Mouse (Mus musculus): Measurements from ENCODE around the gene Fam192a. TPM values are rescaled to one million over a fixed set of nuclear protein-coding genes. Genes with fewer than 3 reads are reported as not detected.

Gene Fam192a
- polyA plus RNA-seq (2012; rRNA removed) = 12.8 and 14.2 TPM in 2 replicates

DNA sequence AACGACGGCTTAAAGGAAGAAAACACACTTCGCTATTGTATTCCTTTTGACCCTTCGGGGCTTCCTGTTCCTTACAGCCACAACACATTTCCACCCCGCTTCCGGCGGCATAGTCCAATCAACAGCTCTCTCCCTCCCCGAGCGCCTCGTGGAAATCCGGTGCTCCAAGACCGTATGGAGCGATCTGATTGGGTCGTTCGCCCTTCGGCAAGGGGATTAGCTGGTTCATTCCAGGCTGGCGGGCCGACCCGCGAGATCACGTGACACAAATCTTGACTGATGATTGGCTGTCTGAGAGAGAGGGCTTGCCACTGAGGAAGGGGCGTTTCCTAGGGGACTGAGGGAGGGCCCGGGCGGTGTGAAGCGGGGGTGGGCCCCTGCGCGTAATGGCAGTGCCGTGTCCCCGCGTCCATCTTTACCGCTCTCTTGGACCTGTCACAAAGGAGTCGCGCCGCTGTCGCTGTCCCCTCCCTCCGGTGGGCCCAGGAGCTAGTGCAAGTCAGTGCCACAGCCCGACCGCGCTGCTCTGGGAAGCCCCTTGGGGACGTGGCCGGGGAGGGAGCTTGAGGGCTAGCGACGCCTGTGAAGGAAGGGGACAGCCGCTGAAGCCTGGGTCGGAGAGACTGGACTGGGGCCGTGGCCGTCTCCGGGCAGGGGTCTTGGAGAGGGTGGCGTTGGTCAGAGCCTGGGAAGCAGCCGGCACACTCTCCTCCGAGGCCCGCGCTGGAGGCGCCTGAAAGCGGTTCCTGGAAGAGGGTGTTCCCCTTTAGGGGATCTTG, at the start of gene Fam192a, which contains the start of gene Rspry1:
Gene Fam192a (minus strand): TSS at position 391 of the 779 bp plus-strand sequence.
Gene Rspry1 (plus strand): TSS at position 331 of the 779 bp plus-strand sequence.

DNA sequence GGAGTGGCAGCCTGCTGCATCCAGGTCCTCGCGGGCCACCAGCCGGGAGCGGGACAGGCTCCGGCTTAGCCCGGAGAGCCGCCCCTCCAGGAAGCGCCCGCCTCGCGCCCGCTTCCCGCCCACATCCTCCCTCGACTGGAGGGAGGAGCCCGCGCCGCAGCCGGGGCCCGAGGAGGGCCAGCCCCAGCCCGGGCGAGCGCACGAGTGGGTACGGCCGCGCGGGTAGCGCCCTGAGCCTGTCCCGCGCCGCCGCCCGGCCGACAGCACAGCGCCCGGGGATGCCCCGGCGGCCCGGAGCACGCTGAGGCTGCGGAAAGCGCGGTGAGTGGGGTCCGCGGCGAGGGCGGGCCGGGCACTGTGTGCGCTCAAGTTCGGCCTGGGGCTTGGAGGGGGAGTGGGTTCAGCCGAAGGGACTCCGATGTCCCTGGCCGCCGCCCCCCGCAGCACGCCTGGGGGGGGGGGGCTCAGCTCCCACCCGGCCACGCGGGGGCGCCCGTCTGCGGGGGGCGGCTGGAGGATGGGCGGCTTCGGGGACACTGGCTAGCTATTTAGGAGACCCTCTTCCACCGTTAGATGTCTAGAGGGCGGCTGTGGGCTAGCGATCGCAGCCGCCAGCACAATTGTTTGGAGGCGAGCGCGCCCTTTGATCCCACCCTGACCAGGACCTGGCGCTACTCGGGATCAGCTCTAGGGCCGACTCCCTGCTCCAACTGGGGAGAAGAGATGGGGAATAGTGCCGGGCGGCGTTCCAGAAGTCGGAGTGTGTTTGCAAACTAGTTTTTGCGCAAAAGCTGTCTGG, 68.7 kb downstream of the Fam192a start, which contains the start of gene Cpne2:
Gene Cpne2 (plus strand): TSS at position 118 of the 799 bp plus-strand sequence.

Other genes starting within 250 kb of the Fam192a start
- 225 and 236 TPM in 2 replicates for gene Herpud1, start 215.6 kb downstream of the Fam192a start, polyA plus RNA-seq (2012; rRNA removed)
- 1.5 and 2.5 TPM in 2 replicates for gene Nlrc5, start 167.6 kb downstream of the Fam192a start, polyA plus RNA-seq (2012; rRNA removed)
- 5.0 TPM in 2 replicates for gene Cpne2, start 69.0 kb downstream of the Fam192a start, polyA plus RNA-seq (2012; rRNA removed)
- gene Rspry1, start 60 bp downstream of the Fam192a start, polyA plus RNA-seq (2012; rRNA removed) = 5.2 TPM in 2 replicates
- 13.0 and 13.5 TPM in 2 replicates for gene Arl2bp, start 64.6 kb upstream of the Fam192a start, polyA plus RNA-seq (2012; rRNA removed)
- 1.3 and 1.9 TPM in 2 replicates for gene Pllp, start 94.3 kb upstream of the Fam192a start, polyA plus RNA-seq (2012; rRNA removed)
- gene Ccl22, start 143.6 kb upstream of the Fam192a start, polyA plus RNA-seq (2012; rRNA removed) = 0.13 and 0.20 TPM in 2 replicates
- 0.71 and 0.73 TPM in 2 replicates for gene Cx3cl1, start 170.0 kb upstream of the Fam192a start, polyA plus RNA-seq (2012; rRNA removed)
- 0.10 TPM in 1 of 2 replicates, not detected in the other for gene Ccl17, start 208.5 kb upstream of the Fam192a start, polyA plus RNA-seq (2012; rRNA removed)
- 65.0 and 70.7 TPM in 2 replicates for gene Coq9, start 236.3 kb upstream of the Fam192a start, polyA plus RNA-seq (2012; rRNA removed)
- 14.2 and 14.9 TPM in 2 replicates for gene Ciapin1, start 236.4 kb upstream of the Fam192a start, polyA plus RNA-seq (2012; rRNA removed)